Mouse (Mus musculus): ENCODE measurements around the gene Ak8.

Ak8 gene

DNA sequence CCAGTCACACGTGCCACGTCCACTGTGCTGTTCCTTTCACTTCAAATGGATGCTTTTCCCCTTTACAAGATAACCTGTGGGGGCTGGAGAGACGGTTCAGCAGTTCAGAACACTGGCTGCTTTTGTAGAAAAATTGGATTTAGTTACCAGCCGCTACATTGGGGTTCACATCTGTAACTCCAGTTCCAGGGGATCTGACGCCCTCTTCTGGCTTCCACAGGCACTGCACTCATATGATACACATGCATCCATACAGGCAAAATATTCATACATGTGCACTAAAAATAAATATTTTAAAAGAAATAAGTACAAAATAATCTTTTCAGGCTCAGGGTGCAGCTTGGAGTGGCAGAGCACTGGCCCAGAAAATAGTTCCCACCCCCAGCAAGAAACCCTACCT is 94.7 kb downstream of the Ak8 start:
- no peak for DNase-seq (ENCODE audit: low read depth, low spot score)

DNA sequence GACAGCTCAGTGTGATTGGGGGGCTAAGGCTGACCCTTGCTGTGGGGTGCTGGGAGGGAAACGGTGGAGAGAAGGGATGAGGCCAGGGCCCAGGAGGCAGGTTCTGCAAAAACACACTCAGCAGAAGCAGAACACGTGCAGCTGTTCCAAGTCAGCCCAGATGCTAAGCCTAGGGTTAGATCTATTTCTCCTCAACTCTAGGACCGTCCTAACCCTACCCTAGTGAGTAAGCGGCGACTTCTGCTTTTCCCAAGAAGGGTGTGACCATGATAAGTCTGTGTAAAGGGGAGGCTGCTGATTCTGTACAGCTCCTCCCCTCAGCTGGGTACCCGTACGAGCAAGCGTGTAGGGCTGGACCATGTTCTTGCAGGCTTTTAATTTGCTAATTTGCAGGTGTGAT is 96.3 kb downstream of the Ak8 start:
- DNase-seq (ENCODE audit: low read depth, low spot score) = no peak

DNA sequence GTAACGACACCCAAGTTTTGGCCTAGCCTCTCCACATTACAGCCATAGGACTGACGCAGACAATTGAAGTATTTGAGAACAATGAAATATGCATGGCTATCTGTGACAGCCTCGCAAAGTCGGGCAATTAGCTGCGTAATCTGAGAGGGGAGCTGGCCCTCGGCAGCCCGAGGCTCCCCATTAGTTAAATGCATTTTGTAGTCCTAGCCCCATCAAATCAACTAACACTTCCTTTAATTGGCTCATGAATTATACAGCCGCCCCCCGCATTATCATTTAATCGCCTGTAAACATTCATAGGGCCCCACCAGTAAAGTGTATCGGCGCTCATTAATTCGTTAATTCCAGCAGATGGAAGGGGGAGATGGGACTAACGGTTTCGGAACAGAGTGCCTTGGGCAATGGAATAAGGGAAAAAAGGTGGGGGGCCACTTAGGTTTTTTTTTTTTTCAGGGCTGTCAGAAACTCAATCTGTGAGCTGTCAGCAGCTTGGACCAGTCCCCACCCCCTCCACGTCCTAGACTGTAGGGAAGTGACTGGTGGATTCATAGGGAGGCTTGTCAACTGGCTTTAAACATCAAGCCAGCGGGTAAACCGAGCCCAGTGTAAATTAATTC is 97.6 kb downstream of the Ak8 start:
- no peak for DNase-seq (ENCODE audit: low read depth, low spot score)

DNA sequence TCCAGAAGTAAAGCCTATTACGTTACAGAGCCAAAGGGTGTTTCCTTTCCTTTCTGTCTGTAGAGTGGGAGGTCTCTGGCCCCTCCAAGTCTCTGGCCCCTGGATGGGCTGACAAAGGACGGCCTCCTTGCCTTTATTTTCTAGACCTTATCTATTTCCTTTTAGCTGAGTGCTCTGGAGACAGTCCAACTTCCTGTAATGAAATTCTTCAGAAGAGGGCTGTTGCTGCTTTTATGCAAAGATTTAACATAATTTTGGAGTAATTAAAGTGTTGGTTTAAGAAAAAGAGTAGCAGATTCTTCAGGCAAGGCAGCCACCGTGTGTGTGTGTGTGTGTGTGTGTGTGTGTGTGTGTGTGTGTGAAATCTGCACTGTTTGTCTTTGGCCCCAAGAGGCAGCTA is 98.4 kb downstream of the Ak8 start:
- no peak for DNase-seq (ENCODE audit: low read depth, low spot score)

DNA sequence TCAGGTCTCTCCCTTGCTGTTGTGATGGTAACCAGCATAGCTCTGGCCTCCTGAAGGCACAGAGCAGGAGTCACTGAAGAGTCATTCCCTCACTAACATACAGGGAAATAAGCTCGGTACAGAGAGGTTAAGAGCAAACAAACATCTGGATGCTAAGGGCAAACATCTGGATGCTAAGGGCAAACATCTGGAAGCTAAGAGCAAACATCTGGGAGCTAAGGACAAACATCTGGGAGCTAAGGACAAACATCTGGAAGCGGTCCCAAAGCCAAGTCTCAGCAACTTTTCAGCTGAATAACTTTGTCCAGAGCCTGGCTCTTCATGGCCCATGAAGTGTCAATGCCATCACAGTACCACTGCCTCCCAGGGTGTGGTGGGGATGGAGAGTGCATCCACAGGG is 99.6 kb downstream of the Ak8 start:
- DNase-seq (ENCODE audit: low read depth, low spot score) = no peak

DNA sequence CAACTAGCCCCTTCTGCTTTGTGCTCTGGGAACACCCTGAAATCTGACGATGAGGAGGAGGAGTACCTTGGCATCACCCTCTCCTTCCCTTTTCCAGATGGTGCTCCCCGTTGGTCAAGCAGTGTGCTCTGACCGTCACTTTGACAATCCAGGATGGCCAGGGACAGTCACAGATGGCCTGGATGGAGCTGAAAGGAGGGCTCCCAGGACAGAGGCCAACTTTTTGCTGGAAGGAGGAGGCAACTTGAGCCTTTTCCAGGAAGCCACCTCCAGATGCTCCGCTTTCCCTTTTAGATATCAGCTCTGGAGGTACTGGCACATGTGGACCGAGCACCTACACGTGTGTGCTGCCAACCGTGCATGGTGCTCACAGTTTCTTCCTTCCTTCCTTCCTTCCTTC is 103.4 kb downstream of the Ak8 start:
- DNase-seq (ENCODE audit: low read depth, low spot score) = no peak

DNA sequence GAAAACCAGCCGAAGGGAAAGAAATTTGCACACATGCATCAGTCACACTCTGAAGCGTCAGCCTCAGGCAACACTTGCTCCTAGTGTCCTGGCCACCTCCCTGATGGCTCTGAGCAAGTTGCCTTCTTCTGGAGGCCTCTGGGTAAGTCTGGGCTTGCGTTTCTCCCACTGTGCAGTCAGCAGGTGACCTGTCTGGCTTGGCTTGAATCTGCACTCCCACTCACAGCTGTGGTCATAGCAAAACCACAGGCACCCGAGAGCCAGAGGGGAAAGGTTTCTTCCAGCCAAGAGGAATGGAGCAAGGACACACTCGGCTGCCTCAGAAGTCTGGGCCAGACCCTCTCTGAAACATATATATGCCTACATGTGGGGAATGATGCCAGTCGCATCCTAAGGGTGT is 108.9 kb downstream of the Ak8 start:
- no peak for DNase-seq (ENCODE audit: low read depth, low spot score)

DNA sequence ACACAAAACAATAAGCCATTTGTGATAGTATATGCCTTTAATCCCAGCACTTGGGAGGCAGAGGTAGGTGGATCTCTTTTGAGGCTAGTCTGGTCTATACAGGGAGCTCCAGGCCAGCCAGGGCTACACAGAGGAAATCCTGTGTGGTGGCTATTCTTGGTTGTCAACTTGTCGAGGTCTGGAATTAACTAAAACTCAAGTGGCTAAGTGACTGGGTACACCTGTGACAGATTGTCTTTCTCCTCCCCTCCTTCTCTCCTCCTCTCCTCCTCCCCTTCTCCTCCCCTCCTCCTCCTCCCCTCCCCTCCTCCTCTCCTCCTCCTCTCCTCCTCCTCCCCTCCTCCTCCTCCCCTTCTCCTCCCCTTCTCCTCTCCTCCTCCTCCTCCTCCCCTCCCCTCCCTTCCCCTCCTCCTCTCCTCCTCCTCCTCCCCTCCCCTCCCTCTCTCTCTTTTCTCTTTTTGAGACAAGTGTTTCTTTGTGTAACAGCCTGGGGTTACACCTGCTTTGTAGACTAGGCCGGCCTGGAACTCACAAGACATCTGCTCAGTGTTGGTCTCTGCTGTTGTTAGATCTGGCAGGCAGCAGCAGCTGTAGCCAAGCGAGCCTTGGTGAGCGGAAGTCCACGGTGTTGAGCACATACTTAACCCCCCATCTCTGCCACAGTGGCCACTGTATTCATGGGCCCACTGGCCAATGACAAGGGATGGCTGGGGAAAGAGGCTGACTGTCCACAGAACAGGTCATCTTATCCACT is 110.5 kb downstream of the Ak8 start:
- no peak for DNase-seq (ENCODE audit: low read depth, low spot score)

DNA sequence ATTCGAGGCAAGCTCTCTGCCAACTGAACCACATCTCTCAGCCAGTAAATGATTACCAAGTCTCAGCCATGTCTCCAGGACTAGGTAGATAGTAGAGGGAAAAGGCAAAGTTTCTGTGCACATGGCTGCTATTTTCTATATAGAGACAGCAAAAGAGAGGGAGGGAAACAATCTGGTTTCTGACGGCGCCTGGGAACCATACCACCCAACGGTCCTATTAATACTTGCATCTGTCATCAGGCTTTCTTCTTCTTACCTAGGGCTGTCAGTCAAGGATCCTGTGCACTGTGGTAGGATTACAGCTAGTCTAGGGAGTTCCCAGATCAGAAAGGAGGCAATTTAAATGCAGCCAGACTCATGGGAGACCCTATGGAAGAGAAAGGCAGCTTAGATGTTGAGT is 118.9 kb downstream of the Ak8 start:
- no peak for DNase-seq (ENCODE audit: low read depth, low spot score)

DNA sequence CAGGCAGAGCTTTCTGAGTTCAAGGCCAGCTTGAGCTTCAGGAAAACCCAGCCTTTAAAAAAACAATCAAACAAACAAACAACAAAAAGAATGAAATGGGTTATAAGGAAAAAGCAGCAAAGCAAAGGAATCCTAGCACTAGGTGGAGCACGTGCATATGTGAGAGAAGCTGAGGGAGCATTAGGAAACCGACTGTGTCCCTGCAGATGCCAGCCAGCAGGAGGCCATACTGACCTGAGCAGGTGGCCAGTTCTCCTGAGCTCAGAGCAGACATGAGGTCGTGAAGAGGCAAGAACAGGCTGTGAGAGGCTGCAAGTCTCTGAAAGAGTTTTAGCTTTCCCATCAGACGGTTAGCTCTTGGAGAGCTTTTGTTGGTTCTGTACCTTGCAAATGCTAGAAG is 129.3 kb downstream of the Ak8 start:
- no peak for DNase-seq (ENCODE audit: low read depth, low spot score)

DNA sequence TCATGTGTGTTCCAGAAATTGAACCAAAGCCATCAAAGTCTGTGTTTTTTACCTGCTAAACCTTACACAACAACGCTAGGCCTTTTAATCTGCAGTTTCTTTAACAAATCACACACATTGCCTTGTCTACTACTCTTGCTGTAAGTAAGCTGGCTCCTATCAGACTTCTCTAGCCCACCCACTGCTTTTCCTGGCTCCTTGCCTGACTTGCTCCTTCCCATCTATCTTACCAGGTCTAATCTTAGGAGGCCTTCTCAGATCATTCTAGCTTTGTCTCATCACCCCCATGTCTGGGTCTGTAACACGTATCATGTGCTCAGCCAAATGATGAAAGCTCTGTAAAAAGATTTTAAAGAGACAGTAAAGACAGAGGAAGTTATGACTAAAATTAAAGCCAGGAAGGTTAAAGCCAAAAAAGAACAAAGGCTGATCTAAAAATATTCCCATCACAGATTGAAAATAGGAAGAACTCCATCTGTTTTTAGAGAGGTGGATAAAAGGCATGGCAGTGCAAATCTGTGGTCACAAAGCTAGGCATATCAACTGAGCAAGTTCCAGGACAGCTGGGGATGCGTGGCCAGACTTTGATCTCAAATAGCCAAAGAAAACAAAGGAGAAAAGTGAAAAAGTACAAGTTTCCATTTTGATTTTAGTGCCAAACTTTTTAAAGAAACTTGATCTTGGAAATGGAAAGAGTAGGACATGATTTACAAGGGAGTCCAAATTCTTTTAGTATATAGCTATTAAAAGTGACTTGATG is 136.4 kb downstream of the Ak8 start:
- no peak for DNase-seq (ENCODE audit: low read depth, low spot score)

DNA sequence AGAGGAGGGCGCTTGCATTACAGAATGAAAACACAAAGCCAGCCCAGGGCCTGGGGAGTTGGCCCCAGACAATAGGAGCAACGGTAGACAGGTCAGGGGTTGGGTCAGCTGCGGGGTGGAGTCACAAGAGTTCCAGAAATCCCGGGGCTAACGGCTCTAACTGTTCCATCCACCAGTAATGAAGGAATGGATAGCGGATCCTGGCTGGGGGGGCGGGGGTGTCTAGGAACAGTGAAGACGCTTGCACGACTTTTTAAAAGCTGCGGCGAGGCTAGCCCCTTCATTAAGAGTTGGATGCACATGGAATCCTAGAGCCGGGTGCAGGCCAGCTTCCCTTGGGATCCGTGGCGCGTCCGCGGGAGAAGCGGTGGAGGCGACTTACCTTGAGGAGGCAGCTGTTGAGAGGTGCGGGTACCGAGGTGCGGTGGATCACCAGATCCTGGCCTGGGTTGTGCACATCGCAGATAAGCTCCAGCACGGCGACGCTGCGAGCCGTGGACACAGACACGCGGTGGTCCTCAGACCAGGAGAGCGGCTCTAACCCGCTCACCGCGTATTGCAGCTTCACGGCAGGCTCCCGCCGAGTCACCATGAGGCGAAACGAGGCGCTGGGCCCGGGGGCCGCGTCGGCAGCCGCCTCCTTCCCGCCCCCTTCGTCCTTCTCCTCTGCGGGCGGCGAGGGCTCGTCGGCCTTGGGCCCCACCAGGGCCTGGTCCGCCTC is 139.7 kb downstream of the Ak8 start:
- DNase-seq (ENCODE audit: low read depth, low spot score) = peak; percentile 4

DNA sequence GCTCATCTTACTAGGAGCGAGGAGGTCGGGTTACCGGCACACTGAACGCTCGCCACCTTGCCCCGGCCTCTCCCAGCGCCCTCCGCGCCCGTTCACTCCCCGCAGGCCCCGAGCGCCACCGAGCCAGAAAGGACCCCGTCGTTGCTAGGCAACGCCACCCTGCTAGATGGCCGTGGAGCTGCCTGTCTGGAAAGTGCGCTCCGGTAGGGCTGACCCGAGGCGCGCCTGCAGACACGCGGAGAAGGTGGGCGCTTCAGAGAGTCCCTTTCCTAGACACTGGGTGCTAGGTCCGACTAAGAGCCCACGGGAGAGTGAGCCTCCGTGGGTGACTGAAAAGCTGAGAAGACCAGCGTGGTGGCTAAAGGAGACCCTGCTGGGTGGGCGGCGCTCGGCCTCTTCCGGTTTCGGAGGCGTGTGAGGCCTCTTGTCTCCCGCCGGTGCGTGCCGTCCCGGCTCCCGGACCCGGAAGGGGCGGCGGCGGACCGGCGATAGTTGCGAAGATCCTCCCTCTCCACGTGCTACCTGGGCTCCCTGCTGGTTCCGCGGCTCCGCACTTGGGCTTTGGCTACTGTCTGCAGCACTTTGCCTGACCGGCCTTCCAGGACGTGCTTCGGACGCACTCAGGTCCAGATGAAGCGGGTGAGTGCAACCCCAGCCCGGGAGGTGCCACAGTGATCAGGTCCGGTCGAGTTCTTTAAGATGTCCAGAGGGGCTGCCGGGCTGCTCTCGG is 140.4 kb downstream of the Ak8 start, which contains the start of the genes Gtf3c4 and Ddx31:
Gtf3c4 (minus strand) TSS at position 139 of the 730 bp plus-strand sequence.
Ddx31 (plus strand) TSS at position 185 of the 730 bp plus-strand sequence.
- peak; percentile 95 for DNase-seq (ENCODE audit: low read depth, low spot score)

DNA sequence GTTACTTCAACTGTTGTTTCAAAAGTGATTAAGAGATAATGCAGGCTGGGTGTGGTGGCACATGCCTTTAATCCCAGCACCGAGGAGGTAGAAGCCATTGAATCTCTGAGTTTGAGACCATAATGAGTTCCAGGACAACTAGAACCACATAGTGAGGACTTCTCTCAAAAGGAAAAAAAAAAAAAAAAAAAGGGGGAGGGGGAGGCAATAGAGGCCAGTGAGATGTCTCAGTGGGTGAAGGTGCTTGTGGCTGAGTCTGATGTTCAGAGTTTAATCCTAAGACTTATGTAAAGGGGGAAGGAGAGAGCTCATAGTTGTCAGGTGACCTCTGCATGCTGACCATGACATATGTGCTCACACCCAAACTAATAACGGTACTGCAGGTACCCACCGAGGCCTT is 142.1 kb downstream of the Ak8 start:
- DNase-seq (ENCODE audit: low read depth, low spot score) = no peak

DNA sequence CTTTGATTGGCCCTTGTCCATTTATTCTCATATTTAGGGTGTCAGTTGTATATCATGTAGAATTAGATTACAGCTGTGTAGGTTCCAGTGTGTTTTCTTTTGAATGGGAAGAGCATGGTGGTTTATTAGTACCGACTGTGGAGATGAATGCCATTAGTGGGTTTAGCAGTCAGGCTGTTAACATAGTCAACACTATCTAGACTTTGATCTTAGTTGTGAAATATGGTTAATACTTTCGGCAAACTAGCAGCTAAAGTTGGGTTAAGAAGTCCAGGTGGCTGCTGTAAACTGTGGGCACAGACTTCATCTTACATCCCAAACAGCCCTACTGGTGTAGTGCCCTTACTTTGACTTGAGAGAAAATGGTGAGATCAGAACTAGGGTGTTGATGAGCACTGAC is 148.9 kb downstream of the Ak8 start:
- no peak for DNase-seq (ENCODE audit: low read depth, low spot score)

DNA sequence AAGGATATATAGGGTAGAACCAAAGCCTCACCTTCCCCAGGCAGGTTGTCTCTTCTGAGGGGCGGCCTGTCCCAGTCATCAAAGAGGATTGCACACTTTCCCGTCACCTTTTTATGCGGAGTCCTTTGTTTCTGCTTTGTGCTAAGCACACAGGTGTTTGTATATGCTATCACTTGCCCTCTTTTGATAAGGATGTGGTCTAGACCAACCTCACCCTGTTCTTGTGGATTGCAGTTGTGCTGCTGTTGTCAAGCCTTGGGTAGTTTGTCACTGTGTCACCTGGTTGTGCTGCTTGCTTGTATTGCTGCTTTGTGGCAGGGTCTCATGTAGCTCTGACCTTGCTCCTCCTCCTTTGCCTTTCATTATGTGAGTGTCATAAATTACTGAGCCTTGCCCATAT is 152.6 kb downstream of the Ak8 start:
- no peak for DNase-seq (ENCODE audit: low read depth, low spot score)

DNA sequence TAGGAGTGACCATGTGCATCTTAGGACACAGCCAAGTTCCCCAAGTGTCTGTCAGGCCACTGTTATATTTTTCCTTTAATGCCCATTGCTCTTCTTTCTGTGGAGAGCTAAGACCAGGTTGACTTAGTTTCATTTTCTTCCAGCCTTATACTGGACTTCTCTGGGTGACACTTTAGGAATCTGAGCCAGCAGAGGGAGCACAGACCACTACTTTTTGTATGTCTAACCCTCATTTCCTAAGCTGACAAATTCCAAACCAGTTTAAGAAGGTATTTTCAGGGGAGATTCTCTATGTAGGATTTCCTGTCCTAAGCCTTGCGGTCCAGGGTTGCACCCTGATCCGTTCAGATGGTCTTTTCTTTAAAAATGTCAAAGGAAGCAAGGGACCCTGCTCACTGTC is 155.8 kb downstream of the Ak8 start:
- no peak for DNase-seq (ENCODE audit: low read depth, low spot score)

DNA sequence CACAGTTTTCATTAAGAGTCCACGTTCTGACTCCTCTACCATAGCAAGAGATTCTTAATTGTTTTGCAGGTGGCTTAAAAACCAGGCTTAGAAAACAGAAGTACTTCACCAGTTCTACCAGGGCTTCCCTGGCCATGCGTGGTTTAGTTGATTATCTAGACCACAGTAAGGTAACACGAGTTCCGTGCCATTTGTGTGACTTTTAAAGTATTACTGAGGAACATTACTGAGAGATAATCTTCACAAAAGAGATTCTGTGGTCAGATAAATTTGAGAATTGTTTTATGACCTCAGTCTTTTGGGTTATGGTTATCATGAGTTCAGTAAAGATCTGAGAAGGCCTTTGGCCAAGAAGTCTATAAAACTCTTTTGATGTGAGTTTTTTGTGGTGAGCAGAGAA is 159.3 kb downstream of the Ak8 start:
- no peak for DNase-seq (ENCODE audit: low read depth, low spot score)

DNA sequence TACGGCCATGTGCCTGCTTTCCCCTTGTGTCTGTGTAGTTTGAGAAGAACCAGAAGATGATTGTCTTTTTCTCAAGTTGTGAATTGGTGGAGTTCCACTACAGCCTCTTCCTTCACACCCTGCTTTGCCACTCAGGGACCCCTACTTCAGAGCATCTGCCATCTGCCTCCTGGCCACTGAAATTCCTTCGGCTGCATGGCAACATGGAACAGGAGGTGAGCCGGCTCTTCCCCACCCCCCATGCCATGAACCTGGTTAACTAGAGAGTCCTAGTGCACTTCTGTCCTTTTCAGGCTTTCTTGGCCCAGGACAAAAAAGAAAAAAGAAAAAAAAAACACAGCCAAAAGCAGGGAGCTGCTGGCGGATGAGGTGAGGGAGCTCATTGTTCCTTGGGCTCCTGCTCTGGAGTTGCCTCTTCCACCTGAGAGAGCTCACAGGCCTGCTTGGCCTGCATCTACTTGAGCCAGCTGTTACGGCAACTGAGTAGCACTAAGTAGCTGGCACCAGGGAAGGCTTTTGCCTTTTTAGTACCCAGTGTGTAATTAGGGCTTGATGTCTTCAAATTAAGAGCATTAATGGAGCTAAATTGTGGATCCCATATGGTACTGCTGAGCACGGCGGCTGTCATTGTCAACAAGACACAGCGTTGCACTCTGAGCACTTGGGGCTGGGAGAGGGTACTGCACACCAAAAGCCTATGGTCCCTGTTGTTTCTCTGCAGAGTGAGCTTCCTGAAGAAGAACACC is 160.9 kb downstream of the Ak8 start:
- no peak for DNase-seq (ENCODE audit: low read depth, low spot score)
